Mouse (Mus musculus) liver, embryonic 12.5 days (tissue): ENCODE measurements around the gene Aff4. TPM values are rescaled to one million over a fixed set of nuclear protein-coding genes. Genes with fewer than 3 reads are reported as not detected.

Experiments
- ATAC-seq: fragments of 200-750 bp; cut with Nextera tagmentation; 2 replicates; pipeline ENCODE4 v1.8.0; 2017; ENCODE audit warnings: moderate number of reproducible peaks, mild to moderate bottlenecking, moderate library complexity
- H3K27ac ChIP-seq: fragments of 300-500 bp; sonication (generic); 2 replicates; pipeline ENCODE4 v1.5.1; 2016; ENCODE audit warnings: mild to moderate bottlenecking
- H3K27me3 ChIP-seq: fragments of 300-500 bp; sonication (generic); replicated peaks from 2 replicates; pipeline ENCODE4 v1.6.1; 2016; ENCODE audit warnings: mild to moderate bottlenecking, moderate library complexity
- H3K36me3 ChIP-seq: fragments of 300-500 bp; sonication (generic); 2 replicates; pipeline ENCODE4 v1.6.1; 2016; ENCODE audit warnings: mild to moderate bottlenecking, moderate library complexity
- H3K4me1 ChIP-seq: fragments of 300-500 bp; sonication (generic); 2 replicates; pipeline ENCODE4 v1.6.1; 2016
- H3K4me2 ChIP-seq: fragments of 300-500 bp; sonication (generic); 2 replicates; pipeline ENCODE4 v1.6.1; 2016; ENCODE audit warnings: mild to moderate bottlenecking, moderate library complexity
- H3K4me3 ChIP-seq: fragments of 300-500 bp; sonication (generic); 2 replicates; pipeline ENCODE4 v1.5.1; 2016; ENCODE audit warnings: mild to moderate bottlenecking, moderate library complexity
- H3K9ac ChIP-seq: fragments of 300-500 bp; sonication (generic); 2 replicates; pipeline ENCODE4 v1.6.1; 2016; ENCODE audit warnings: mild to moderate bottlenecking, moderate library complexity
- H3K9me3 ChIP-seq: fragments of 300-500 bp; sonication (generic); replicated peaks from 2 replicates; pipeline ENCODE4 v1.6.1; 2016; ENCODE audit warnings: mild to moderate bottlenecking, moderate library complexity
- WGBS: fragments of 180-500 bp; shearing (Covaris S2); methylation state at CpG from one replicate; pipeline ENCODE4 v1.1.7; 2016; ENCODE audit not compliant: insufficient replicate concordance; 5-methylcytosine and 5-hydroxymethylcytosine counted together
- polyA plus RNA-seq: library from polyadenylated mRNA; unstranded; fragments of >200 nt; fragmentation: Nextera tagmentation; extraction: Ambion mirVana; gene quantifications from 2 replicates; pipeline ENCODE4 v1.2.1, GENCODE M21; 2016

The Aff4 gene
- polyA plus RNA-seq, 1 experiment from 2014 or later = 18.8 TPM

DNA sequence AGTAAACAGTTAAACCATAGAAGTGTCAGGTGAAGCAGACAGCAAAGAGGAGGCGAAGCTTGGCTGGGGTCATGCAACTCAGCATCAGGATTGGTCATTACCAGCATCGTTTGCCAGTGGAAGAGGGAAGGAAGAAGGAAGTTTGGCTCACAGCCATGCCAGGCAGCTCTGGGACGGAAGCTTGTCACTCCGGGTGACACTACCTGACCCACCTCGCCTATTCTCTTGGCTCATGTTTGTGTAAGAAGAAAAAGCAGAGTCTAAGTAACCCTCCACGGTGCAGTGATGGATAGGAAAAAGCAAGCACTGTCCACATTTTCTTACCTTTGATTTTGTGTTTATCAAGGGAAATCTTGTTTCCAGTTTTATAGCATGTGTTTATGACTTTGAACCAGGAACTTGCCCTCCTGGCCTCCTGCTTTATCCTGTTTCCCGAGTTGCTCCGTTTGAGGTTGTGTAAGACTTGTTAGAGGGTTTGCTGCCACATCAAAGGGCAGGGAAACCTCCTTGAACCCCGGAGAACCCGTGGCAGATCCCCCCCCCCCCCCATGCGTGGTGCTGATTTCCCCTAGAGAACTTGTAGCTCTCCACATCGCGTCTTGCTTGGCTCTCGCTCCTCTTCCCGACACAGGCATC, 99.6 kb downstream of the Aff4 start:
- no peak for ATAC-seq
- Histone ChIP-seq H3K4me2 (no peak overlapping the region), H3K36me3 (no peaks in the 10 kb centered on the region), H3K4me1 (peaks cover 8% of the 10 kb centered on the region; the same call in 1 of the 2 replicates), H3K27me3 (peaks cover 51% of the 10 kb centered on the region), H3K9ac (no peak overlapping the region), H3K9me3 (no peaks in the 10 kb centered on the region), H3K4me3 (no peak overlapping the region), H3K27ac (no peak overlapping the region)
- WGBS = 26% methylated on average over 15 of the region's 15 CpGs

DNA sequence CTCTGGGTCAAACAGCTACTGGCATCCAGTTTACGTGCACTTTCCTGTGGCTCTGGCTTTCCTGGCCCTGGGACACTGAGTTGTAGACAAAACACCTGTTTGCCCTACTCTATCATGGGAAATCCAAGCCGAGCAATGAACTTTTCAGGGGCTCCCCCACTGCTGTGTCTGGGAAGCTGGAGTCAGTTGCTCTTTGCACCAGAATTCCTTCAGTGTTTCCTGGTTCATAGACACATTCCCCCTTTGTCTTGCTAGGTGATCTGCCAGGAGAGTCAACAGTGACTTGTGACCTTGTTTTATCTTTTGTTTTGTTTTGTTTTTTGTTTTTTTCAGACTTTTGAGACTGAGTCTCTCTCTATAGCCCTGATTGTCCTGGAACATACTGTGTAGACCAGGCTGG, 100.7 kb downstream of the Aff4 start:
- ATAC-seq = no peak
- Histone ChIP-seq H3K9me3 (no peaks in the 10 kb centered on the region), H3K27ac (no peak overlapping the region), H3K27me3 (peaks cover 63% of the 10 kb centered on the region), H3K4me3 (no peak overlapping the region), H3K36me3 (no peaks in the 10 kb centered on the region), H3K4me2 (no peak overlapping the region), H3K9ac (no peak overlapping the region), H3K4me1 (peaks cover 9% of the 10 kb centered on the region; the same call in 1 of the 2 replicates)
- WGBS = 45% methylated on average over 2 of the region's 2 CpGs

DNA sequence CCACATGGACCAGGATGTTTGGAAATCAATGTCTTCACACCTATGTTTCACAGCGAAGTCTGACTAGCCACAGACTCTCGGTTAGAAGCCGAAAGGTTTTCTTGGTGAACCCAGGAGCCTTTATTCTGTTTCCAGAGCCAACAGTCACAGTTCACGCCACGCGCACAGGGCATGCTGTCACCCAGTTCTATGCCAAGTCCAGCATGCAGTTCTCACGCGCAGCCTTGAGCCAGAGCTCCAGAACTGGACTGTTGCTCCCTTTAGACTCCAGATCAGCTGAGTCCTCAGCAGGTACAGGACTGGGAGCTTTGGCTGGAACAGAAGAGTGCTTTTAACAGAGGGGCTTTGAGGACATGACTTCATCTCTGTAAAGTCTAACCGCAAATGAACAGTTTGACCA, 101.8 kb downstream of the Aff4 start:
- no peaks in the 10 kb centered on the region for H3K9me3 ChIP-seq
- no peak overlapping the region for H3K4me2 ChIP-seq
- H3K27ac ChIP-seq = no peak overlapping the region
- H3K4me3 ChIP-seq = no peak overlapping the region
- H3K4me1 ChIP-seq = peaks cover 20% of the 10 kb centered on the region
- no peak for ATAC-seq
- H3K36me3 ChIP-seq = no peaks in the 10 kb centered on the region
- H3K27me3 ChIP-seq = peaks cover 73% of the 10 kb centered on the region
- 86% methylated on average over 9 of the region's 9 CpGs for WGBS
- no peak overlapping the region for H3K9ac ChIP-seq

DNA sequence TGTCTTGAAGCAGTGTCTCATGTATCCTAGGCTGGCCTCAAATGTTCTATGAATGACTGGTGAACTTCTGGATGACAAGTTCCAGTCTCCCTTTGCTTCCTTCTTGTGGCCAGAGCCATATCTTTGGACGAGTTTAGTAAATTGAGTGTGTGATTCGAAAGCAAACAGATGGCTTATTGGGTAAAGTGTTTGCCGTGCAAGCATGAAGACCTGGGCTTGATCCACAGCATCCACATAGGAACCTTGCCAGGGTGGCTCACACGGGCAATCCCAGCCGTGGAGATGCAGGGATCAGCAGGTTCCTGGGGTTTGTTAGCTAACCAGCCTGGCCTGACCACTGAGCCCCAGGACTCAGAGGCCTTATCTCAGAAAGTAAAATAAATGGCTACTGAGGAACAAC, 102.4 kb downstream of the Aff4 start:
- Histone ChIP-seq H3K4me1 (peaks cover 22% of the 10 kb centered on the region), H3K9ac (no peak overlapping the region), H3K27ac (no peak overlapping the region), H3K4me2 (no peak overlapping the region), H3K4me3 (no peak overlapping the region), H3K27me3 (peaks cover 80% of the 10 kb centered on the region), H3K9me3 (no peaks in the 10 kb centered on the region), H3K36me3 (no peaks in the 10 kb centered on the region)
- 51% methylated on average over 5 of the region's 5 CpGs for WGBS
- ATAC-seq = no peak

DNA sequence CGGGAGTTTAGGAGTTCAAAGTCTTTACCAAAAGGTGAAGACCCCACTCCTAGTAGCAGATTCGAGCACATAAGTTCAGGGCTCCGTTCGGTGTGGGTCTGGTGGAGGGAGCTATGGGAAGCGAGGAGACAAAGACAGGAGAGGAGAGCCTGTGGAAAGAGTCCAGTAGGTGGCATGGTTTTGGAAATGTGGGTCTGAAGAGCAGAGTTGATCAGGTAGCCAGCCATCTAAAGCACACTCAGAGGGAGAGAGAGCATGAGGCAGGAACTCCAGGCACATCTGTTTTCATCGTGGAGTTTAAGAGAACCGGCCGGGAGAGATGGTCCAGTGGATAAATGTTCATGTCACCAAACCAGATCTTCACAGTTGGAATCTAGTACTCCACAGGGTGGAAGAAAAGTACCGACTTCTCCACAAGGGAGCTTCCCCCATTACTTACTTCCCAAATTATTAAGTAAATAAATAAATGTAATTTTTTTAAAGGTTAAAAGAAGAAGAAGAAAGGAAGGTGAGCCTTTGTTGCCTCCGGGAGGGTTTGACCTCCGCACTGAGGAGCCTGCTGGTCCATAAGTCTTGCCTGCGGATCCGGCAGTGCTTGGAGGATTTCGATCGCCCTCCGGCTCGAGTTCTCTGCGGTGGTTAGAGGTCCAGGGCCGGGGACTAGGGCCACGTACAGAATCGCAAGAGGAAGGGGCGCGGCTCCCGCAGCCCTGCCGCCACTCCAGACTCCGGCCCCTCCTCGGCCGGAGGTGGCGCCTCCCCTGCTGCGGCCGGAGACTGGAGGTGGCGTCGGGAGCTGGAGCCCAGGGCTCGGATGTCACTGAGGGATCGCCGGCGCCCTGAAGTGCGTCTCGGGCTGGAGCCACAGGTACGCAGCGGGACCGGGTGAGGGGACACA, 106.1 kb downstream of the Aff4 start, which contains the start of the genes Gm10447 and Shroom1:
Gm10447 (minus strand) TSS at position 637 of the 898 bp plus-strand sequence.
Shroom1 (plus strand) TSS at position 732 of the 898 bp plus-strand sequence.
- H3K4me2 ChIP-seq = peak within 1 kb of the TSS; percentile 78
- H3K4me1 ChIP-seq = peaks cover 24% of the 10 kb centered on the region
- peak; percentile 68 for ATAC-seq
- peak within 1 kb of the TSS; percentile 58 for H3K4me3 ChIP-seq
- WGBS = 6% methylated on average over 42 of the region's 42 CpGs
- H3K27me3 ChIP-seq = peaks cover 84% of the 10 kb centered on the region
- no peaks in the 10 kb centered on the region for H3K9me3 ChIP-seq
- no peaks in the 10 kb centered on the region for H3K36me3 ChIP-seq
- H3K27ac ChIP-seq = peak within 1 kb of the TSS; percentile 38; the same call in 1 of the 2 replicates
- peak within 1 kb of the TSS; percentile 55 for H3K9ac ChIP-seq

DNA sequence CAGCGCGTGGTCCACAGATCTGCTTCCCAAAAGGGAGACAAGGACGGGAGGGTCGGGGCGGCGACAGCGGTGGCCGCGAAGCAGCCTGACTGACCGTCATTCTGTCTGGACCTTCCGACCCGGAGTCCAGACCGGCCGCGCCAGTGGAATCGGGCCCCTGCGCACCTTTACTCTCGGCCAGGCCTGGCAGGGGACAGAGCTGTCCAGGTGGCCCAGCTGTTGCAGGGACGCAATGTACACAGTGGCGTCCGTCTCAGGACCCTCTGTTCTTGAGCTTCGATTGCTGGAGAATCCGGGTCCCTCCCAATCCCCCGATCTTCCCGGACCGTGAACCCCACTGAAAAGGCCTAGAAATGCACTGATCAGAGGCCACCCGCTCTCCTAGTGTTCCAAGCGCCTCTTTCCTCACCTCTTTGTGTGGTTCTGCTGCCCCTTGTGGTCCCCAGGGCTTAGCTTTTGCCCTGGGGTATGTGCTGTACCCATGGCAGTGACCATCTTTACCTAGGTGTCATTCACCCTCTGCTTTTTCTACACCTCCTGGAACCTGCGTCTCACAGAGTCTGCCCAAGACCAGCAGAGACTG, 106.8 kb downstream of the Aff4 start:
- Histone ChIP-seq H3K27ac (peak overlapping the region; percentile 38; the same call in 1 of the 2 replicates), H3K36me3 (no peaks in the 10 kb centered on the region), H3K4me2 (peak overlapping the region; percentile 78), H3K4me3 (peak overlapping the region; percentile 58), H3K27me3 (peaks cover 84% of the 10 kb centered on the region), H3K9me3 (no peaks in the 10 kb centered on the region), H3K9ac (peak overlapping the region; percentile 55), H3K4me1 (peaks cover 30% of the 10 kb centered on the region)
- 5% methylated on average over 29 of the region's 29 CpGs for WGBS
- ATAC-seq = peak; percentile 45

DNA sequence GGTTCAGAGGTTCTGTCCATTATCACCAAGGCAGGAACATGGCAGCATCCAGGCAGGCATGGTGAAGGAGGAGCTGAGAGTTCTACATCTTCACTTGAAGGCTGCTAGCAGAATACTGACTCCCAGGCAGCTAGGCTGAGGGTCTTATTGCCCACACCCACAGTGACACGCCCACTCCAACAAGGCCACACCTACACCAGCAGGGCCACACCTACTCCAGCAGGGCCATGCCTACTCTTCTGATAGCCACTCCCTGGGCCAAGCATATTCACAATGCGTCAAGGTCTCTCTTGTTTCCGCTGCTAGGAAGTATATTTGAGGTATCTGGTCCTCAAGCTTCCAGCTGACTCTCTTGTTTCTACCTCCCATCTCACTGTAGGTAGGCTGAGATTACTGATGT, 108.4 kb downstream of the Aff4 start:
- no peak for ATAC-seq
- Histone ChIP-seq H3K4me1 (peaks cover 45% of the 10 kb centered on the region), H3K4me3 (no peak overlapping the region), H3K36me3 (no peaks in the 10 kb centered on the region), H3K9ac (no peak overlapping the region), H3K27me3 (peaks cover 94% of the 10 kb centered on the region), H3K27ac (no peak overlapping the region), H3K9me3 (no peaks in the 10 kb centered on the region), H3K4me2 (no peak overlapping the region)
- WGBS = 50% methylated on average over 3 of the region's 3 CpGs

DNA sequence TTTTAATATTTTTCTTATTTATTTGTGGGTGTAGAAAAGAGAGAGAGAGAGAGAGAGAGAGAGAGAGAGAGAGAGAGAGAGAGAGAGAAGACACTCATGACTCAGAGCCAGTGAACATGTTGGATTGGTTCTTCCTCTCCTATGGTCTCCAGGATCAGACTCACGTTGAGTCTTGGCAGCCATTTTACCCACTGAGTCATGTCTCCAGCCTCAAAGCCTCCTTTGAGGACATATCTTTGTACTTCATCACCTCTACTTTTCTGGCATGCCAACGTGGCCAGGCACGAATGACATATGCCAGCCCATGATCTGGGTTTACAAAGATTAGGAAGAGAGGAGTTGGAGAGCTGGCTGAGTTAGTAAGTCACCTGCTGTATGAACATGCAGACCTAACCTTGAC, 109.6 kb downstream of the Aff4 start:
- no peak for ATAC-seq
- H3K9ac ChIP-seq = no peak overlapping the region
- no peak overlapping the region for H3K27ac ChIP-seq
- no peaks in the 10 kb centered on the region for H3K9me3 ChIP-seq
- no peak overlapping the region for H3K4me2 ChIP-seq
- H3K36me3 ChIP-seq = no peaks in the 10 kb centered on the region
- H3K4me3 ChIP-seq = no peak overlapping the region
- 66% methylated on average over 3 of the region's 3 CpGs for WGBS
- H3K27me3 ChIP-seq = peaks cover 96% of the 10 kb centered on the region
- peaks cover 45% of the 10 kb centered on the region for H3K4me1 ChIP-seq

DNA sequence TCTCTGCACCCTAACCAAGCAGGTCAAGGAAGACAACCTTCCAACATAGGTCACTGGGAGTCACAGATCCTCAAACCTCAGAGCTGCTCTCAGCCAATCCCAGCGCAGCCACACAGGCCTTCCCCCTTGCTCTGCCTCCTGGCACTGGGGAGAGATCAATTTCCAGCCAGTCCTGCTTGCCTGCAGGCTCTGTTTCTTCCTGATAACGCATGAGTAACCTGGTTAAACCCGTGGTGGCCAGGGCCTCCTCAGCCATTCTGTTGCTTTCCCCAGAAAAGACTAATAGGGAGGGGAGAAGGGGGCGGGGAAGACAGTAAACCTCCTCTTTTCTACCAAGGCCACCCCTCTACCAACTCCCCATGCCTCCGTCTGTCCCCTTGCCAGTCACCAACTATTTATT, 111.1 kb downstream of the Aff4 start:
- WGBS = 17% methylated on average over 5 of the region's 5 CpGs
- Histone ChIP-seq H3K4me2 (no peak overlapping the region), H3K4me1 (peaks cover 47% of the 10 kb centered on the region), H3K4me3 (no peak overlapping the region), H3K9me3 (no peaks in the 10 kb centered on the region), H3K36me3 (no peaks in the 10 kb centered on the region), H3K27me3 (peaks cover 96% of the 10 kb centered on the region), H3K9ac (no peak overlapping the region), H3K27ac (no peak overlapping the region)
- ATAC-seq = peak; percentile 45; the same call in 1 of the 2 replicates

DNA sequence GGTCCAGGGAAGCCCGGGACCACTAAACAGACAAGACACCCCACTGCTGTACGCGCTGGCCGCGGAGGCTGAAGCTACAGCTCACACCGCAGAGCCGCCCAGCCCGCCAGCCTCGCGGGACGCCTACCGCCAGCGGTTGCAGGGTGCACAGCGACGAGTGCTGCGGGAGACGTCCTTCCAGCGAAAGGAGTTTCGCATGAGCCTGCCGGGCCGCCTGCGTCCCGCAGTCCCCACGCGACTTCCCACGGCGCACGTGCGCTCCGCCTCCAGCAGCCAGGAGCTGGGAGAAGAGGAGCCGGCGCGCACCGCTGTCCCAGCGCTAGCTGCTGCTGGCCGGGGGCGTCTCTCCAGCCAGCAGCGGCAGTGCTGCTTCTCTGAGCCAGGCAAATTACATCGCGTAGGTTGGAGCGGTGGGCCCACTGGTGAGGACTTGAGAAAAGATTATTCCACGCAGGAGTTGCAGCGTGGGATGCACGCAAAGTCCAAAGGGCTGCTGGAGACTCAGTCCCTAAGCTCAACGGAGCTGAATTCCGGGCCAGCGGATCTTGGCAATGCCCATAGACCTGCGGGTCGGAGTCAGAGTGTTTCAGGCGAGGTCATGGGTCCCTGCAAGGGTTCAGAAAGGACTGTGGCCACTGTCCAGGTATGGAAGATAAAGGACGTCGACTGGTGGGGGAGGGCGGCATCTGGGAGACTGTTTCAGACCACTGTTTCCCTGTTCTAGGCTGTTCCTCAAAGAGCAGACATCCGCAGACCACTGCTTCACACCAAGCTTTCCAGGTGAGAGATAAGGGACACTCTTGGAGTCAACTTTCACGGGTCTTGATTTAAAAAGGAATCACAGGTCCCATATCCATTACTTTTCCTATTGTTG, 113.2 kb downstream of the Aff4 start:
- H3K27ac ChIP-seq = no peak overlapping the region
- peak overlapping the region; percentile 72 for H3K4me2 ChIP-seq
- peaks cover 96% of the 10 kb centered on the region for H3K27me3 ChIP-seq
- H3K36me3 ChIP-seq = no peaks in the 10 kb centered on the region
- peak overlapping the region; percentile 48 for H3K4me3 ChIP-seq
- 6% methylated on average over 55 of the region's 55 CpGs for WGBS
- ATAC-seq = no peak
- H3K9ac ChIP-seq = peak overlapping the region; percentile 45; the same call in 1 of the 2 replicates
- no peaks in the 10 kb centered on the region for H3K9me3 ChIP-seq
- H3K4me1 ChIP-seq = peaks cover 42% of the 10 kb centered on the region
